Mouse (Mus musculus): ENCODE measurements around the gene Fam102b.

DNA sequence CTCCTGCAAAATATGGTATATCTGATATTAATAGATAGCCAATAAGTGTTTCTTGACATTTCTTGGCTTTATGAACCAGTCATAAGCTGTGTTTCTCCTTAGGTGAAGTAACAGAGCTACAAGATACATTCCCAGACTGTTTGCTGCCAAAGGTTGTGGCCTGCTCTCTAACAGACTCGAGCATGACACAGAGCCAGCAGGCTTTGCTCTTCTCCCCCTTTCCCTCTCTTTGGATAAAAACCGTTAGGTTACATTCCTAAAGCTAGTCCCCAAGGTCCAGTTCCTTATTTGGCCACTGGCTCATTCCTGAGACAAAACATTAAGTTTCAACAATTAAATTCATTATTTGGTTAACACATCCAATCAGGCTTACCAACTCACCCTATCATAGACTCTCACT lies 4.9 kb upstream of the Fam102b start:
- TF ChIP-seq CTCF (IDR thresholded peaks at IDR 0.05; ENCODE audit: low read depth) (no peak), EP300 (optimal IDR thresholded peaks at IDR 0.05) (no peak)
